Mouse (Mus musculus) frontal cortex, postnatal 14 days (tissue): ENCODE data around the gene Ifitm6.
"Not testable (repeated sequence)": the region's sequence is repeated elsewhere in the genome, so short reads cannot be mapped to it uniquely, and the experiment has no call there.

ENCODE experiments used
- DNase-seq, 2 experiments: peaks; one replicate each; pipeline ENCODE4 v3.0.0; 2022; ENCODE audit warnings: low spot score in 2 of 2

Gene Ifitm6

GRCm38 (mm10) chr7:140971479-140972171 is 46.1 kb downstream of the Ifitm6 start:
- no peak for DNase-seq

- DNase-seq: no peak
These were observed 46.8 kb downstream of the Ifitm6 start for GRCm38 (mm10) chr7:140970931-140971330.

- not testable (repeated sequence) for DNase-seq
These were observed 49.0 kb downstream of the Ifitm6 start for GRCm38 (mm10) chr7:140968710-140969109.

GRCm38 (mm10) chr7:140967862-140968591 is 49.7 kb downstream of the Ifitm6 start:
- no peak for DNase-seq

GRCm38 (mm10) chr7:140966921-140967320 is 50.8 kb downstream of the Ifitm6 start, which contains the start of gene Ifitm1:
Gene Ifitm1 (plus strand): TSS chr7:140967221.
- no peak for DNase-seq
